Mouse (Mus musculus): ENCODE measurements around the gene Myl7.

DNA sequence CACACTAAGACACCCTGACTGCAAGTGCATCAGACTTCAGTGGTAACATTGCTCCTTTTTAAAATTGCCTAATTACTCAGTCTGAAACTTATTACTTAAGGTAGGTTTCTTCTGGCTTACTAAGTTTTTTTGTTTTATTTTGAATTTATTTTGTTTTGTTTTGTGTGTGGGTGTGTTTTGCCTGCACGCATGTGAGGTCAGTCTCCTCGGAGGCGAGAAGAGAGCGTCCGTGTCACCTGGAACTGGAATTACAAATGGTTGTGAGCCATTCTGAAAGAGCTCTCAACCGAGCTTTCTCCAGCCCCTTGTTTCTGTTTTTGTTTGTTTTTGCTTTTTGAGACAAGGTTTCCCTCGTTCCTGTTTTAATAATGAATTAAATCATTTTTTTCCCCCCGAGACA lies 19.9 kb downstream of the Myl7 start:
- TF ChIP-seq CTCF (IDR thresholded peaks at IDR 0.05; ENCODE audit: insufficient read depth, low read length), result no peak
- TF ChIP-seq POLR2A (IDR thresholded peaks at IDR 0.05; ENCODE audit: borderline replicate concordance, extremely low read depth, low read depth, low read length), result no peak

Measured in lung, adult 2 months (tissue).